Mouse (Mus musculus) liver, embryonic 13.5 days (tissue): ENCODE data around the gene AY358078. TPM values are rescaled to one million over a fixed set of nuclear protein-coding genes. Genes with fewer than 3 reads are reported as not detected.

Experiments
- microRNA-seq: library from miRNA; unstranded; fragments of <30 nt; microRNA quantifications from one replicate; pipeline ENCODE4, GENCODE M21; 2016
- polyA plus RNA-seq: library from polyadenylated mRNA; unstranded; fragments of >200 nt; fragmentation: Nextera tagmentation; extraction: Ambion mirVana; gene quantifications from 2 replicates; pipeline ENCODE4 v1.2.1, GENCODE M21; 2015

Gene AY358078
- polyA plus RNA-seq, 1 experiment from 2014 or later, result not detected

Small RNAs within 50 kb of the gene (microRNA-seq; reads per million reads assigned to microRNA genes)
- not detected for gene Gm27375

Other genes starting within 250 kb of the AY358078 start
- 0.09 and 0.22 TPM in 2 replicates for gene Gm5622, start 247.3 kb upstream of the AY358078 start, polyA plus RNA-seq
- gene Gm17175, start 226.0 kb upstream of the AY358078 start, polyA plus RNA-seq, result not detected in 2 replicates
- not detected in 2 replicates for gene Gm17174, start 207.9 kb upstream of the AY358078 start, polyA plus RNA-seq
- not detected in 2 replicates for gene Gm17078, start 188.7 kb upstream of the AY358078 start, polyA plus RNA-seq
- not detected in 2 replicates for gene Gm4181, start 164.4 kb upstream of the AY358078 start, polyA plus RNA-seq
- not detected in 2 replicates for gene Gm17079, start 104.6 kb upstream of the AY358078 start, polyA plus RNA-seq
- not detected in 2 replicates for gene Gm5800, start 82.9 kb upstream of the AY358078 start, polyA plus RNA-seq
- not detected in 2 replicates for gene Ang4, start 26.5 kb upstream of the AY358078 start, polyA plus RNA-seq
- gene Ear6, start 53.7 kb downstream of the AY358078 start, polyA plus RNA-seq, result 9.8 and 10.1 TPM in 2 replicates
- gene Mettl17, start 84.8 kb downstream of the AY358078 start, polyA plus RNA-seq, result 16.6 and 19.8 TPM in 2 replicates
- 0.05 and 0.08 TPM in 2 replicates for gene Slc39a2, start 92.8 kb downstream of the AY358078 start, polyA plus RNA-seq
- 16.1 and 17.1 TPM in 2 replicates for gene Ndrg2, start 114.1 kb downstream of the AY358078 start, polyA plus RNA-seq
- gene Tppp2, start 118.4 kb downstream of the AY358078 start, polyA plus RNA-seq, result not detected in 2 replicates
- gene Rnase13, start 122.7 kb downstream of the AY358078 start, polyA plus RNA-seq, result not detected in 2 replicates
- gene Arhgef40, start 184.7 kb downstream of the AY358078 start, polyA plus RNA-seq, result 16.5 and 19.7 TPM in 2 replicates
- gene Tmem253, start 215.6 kb downstream of the AY358078 start, polyA plus RNA-seq, result 0.09 and 0.20 TPM in 2 replicates
- gene Zfp219, start 220.7 kb downstream of the AY358078 start, polyA plus RNA-seq, result 10.1 and 10.5 TPM in 2 replicates
- not detected in 2 replicates for gene Olfr221, start 242.4 kb downstream of the AY358078 start, polyA plus RNA-seq